Mouse (Mus musculus) cerebellum, postnatal 25 days (tissue): ENCODE measurements around the gene Rgma.

ENCODE experiments used
- DNase-seq, 2 experiments: peaks; one replicate each; pipeline ENCODE4 v3.0.0; 2021; ENCODE audit warnings: mixed read lengths in 2 of 2

Rgma gene

DNA sequence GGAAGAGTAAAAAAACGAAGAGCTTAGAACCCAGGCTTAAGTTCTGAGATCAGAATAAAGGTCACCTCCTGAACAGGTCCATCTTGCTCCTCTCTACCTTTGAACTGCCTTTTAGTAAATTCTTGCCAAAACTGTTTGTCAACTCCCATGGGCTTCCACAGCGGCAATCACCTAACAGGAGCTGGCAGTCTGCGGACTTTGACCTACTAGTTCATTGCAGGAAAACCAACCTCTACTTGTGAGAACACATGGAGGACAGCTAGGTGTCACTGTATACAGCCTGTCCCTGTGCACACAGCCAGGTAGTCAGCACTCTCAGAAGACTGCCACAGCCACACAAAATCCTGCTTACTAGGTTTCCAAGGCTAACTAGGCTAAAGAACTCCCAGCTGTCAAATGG is 66.5 kb downstream of the Rgma start:
- DNase-seq: no peak

DNA sequence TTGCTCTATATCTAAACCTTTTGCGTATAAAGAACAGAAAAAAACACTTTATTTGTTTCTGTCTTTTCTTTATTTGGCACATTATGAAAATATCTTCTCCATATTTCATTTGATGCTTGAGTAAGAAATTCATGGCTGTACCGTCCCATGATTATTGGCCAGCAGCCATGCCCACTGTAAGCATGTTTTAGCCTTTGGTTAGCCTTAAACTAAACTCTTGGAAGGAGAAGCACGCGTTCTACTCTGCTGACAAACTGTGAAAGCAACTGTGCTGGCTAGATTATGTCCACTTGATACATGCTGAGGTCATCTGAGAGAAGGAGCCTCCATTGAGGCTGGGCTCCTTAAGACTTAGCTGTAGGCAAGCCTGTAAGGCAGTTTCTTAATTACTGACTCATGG is 66.9 kb downstream of the Rgma start:
- DNase-seq: no peak

DNA sequence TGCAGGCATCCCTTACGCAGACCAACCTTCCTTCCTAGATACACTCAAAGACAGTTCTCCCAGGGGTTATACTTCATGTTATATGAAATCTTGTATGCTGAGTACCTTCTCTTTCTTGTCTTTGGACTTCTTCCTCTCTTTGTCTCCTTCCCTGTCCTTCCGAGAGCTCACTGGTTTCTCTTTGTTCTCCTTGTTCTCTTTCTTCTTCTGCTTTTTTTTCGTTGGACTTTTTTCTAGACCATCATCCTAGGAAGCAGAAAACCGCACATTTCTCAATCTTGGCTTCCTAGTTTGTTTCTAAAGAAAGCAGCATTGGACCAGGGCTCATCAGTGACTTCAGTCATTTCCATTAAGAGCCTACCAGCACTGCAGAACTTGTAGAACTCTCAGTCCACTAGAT is 76.3 kb downstream of the Rgma start:
- DNase-seq: no peak

DNA sequence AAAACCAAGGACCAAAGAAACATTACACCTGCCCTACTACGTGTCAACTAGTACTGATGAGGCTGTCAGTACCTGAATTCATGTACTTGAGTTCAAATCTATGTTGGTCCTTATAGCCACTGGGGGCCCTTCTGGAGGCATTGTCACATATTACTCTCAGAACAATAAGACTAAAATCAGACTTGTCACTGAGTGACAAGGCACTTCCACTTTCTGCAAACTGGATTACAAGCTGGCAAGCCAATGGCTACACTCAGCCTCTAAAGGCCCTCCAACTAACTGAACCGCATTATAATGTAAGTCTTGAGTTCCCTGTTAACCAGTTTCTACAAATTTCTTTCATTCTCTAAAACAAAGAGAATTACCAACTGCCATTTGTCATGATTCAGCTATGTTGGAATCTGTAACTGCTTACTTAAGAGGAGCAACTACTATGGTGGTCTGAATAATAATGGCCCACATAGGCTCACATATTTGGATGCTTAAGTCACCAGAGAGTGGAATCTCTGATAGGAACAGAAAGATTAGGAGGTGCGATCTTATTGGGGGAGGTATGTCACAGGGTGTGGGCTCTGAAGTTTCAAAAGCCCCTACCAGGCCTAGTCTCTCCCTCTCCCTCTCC is 77.0 kb downstream of the Rgma start:
- no peak for DNase-seq

DNA sequence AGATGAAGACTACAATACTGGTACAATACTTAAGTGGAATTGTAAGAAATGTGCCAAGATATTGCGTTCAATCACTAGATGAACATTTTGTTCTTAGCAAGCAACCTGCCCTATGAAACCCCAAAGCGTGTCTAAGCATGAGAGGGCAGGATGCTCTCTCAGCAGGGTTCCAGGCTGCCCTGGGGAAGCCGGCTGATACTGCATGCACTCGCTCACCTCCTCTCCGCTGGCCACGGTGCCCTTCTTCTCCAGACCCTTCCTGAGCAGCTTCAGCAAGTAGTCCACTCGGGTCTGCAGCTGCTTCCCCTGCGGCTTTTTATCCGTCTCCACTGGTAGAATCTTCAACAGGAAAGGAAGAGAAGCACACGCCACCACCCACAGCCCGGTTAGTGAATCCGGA is 78.8 kb downstream of the Rgma start:
- DNase-seq: peak; percentile 53 to 62

DNA sequence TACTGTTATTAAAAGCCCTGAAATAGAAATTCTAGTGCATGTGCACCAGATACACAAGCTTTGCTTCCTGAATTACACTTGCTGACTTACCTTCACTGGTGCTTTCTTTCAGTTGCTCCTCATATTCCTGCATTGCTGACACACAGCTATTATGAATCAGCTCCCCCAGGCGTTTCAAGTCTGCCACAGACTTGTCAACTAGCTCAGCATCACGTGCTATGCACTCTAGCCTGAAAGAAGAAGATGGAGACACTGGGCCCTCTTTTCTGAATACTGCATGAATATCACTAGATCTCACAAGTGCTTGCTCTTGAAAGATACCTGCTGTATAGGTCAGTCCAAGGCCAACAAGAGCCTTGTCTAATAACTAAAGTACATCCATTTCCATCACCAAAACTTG is 88.2 kb downstream of the Rgma start:
- DNase-seq: no peak

DNA sequence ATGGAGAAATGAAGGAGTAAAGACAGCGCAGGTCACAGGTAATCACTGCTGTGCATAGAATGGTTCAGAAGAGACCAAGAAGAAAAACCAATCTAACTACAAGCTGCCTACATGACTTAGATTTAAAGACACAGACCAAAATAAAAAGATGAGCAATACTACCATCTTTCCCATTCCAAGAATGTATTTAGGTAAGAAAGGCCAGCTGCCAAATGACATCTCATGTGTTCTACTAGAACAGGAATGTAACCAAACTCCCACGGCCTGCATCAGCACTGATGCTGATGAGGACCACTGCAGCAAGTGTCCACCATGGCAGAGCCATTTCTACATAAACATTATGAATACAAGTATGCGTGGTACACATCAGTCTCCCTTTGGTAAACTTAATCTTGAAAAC is 92.4 kb downstream of the Rgma start:
- no peak for DNase-seq
